9 mouse cellular contexts compared by ENCODE assay signal in the genomic region with DNA sequence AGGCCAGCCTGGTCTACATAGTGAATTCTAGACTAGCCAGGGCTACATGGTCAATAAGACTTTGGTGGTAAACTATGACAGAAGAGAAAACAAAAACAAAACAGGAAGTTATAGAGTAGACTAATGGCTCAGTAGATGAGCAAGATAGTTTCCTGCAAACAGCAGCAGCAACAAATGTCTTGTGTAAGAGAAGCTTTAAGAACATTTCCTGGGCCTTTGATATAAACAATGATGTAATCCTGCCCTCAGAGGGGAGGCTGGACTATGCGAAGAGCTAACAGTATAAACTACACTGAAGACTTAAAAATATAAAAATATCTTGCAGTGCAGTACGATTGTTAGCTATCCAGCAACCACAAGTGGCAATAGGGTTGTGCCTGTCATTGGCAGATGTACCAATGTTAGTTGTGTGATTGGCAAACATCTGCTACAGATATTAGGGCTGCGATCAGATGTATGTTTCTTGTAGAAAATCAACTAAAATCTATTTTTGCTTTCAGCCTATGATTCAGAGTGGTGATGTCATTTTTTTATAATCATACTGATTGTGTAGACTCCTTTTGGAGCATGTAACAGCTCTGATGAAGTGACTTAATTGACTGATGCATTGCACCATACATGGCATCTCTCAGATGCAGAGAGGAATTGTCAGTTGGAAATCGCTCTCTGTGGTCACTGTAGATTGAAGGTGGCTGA. TPM values are rescaled to one million over a fixed set of nuclear protein-coding genes. Genes with fewer than 3 reads are reported as not detected.
DNase-seq lines count a peak whose midpoint lies in the region; ATAC-seq and TF ChIP-seq lines count a peak whose summit lies in the region.
"Had no signal": no experiment of that assay in that cellular context is flagged by ENCODE, and none has a peak within 500 bp of the region (broad histone marks: within the 10 kb centered on the region; RNA-seq: fewer than 3 reads in every experiment).

No protein-coding gene starts in this region.

- ATAC-seq in hindbrain, embryonic 13.5 days (ENCODE audit: low FRiP score): no peak
- ATAC-seq in hindbrain, embryonic 12.5 days (ENCODE audit: low FRiP score): no peak
- ATAC-seq in midbrain, embryonic 13.5 days: no peak
- ATAC-seq in midbrain, postnatal 0 days (ENCODE audit: low FRiP score): no peak

- H3K27ac ChIP-seq in hindbrain, embryonic 13.5 days: 0 out of 2 replicates have a peak overlapping the region, but pooled peaks have one; percentile 24
- H3K27ac ChIP-seq in hindbrain, embryonic 12.5 days: no peak overlapping the region
- peak overlapping the region; percentile 5; the same call in 1 of the 2 replicates for H3K27ac ChIP-seq in midbrain, embryonic 13.5 days
- H3K27ac ChIP-seq in midbrain, postnatal 0 days (ENCODE audit: low read depth, low read length): no peak overlapping the region

- no peak overlapping the region for H3K4me3 ChIP-seq in hindbrain, embryonic 13.5 days
- H3K4me3 ChIP-seq in hindbrain, embryonic 12.5 days: no peak overlapping the region
- no peak overlapping the region for H3K4me3 ChIP-seq in midbrain, embryonic 13.5 days (replicated peaks)
- H3K4me3 ChIP-seq in midbrain, postnatal 0 days (ENCODE audit: low read depth, low read length): no peak overlapping the region

- H3K4me2 ChIP-seq in hindbrain, embryonic 13.5 days: no peak overlapping the region
- no peak overlapping the region for H3K4me2 ChIP-seq in hindbrain, embryonic 12.5 days (replicated peaks)
- H3K4me2 ChIP-seq in midbrain, embryonic 13.5 days (replicated peaks): no peak overlapping the region
- H3K4me2 ChIP-seq in midbrain, postnatal 0 days (ENCODE audit: low read depth, low read length, poor library complexity, severe bottlenecking): no peak overlapping the region

- DNase-seq in midbrain, postnatal 0 days (ENCODE audit: low spot score): no peak
- DNase-seq in lung, postnatal 10 days: peak; percentile 51
- DNase-seq in cerebellum, adult 11-12 months: no peak
- no peak for DNase-seq in embryo, embryonic 10.5 days (ENCODE audit: low spot score)
- DNase-seq: kidney, adult 2 months had no signal

- H3K9ac ChIP-seq in hindbrain, embryonic 13.5 days: peak overlapping the region; percentile 31; the same call in 1 of the 2 replicates
- H3K9ac ChIP-seq in hindbrain, embryonic 12.5 days: no peak overlapping the region
- H3K9ac ChIP-seq in midbrain, embryonic 13.5 days (replicated peaks): no peak overlapping the region
- H3K9ac ChIP-seq in midbrain, postnatal 0 days (replicated peaks; ENCODE audit: low read length, poor library complexity, severe bottlenecking): no peak overlapping the region

- WGBS in hindbrain, embryonic 13.5 days: 89% methylated on average over 4 of the region's 4 CpGs
- 89% methylated on average over 4 of the region's 4 CpGs for WGBS in hindbrain, embryonic 12.5 days
- 89% methylated on average over 4 of the region's 4 CpGs for WGBS in midbrain, embryonic 13.5 days
- 86% methylated on average over 4 of the region's 4 CpGs for WGBS in midbrain, postnatal 0 days

- H3K9me3 ChIP-seq in hindbrain, embryonic 13.5 days: no peaks in the 10 kb centered on the region
- H3K9me3 ChIP-seq in hindbrain, embryonic 12.5 days (replicated peaks): no peaks in the 10 kb centered on the region
- no peaks in the 10 kb centered on the region for H3K9me3 ChIP-seq in midbrain, embryonic 13.5 days
- H3K9me3 ChIP-seq in midbrain, postnatal 0 days (ENCODE audit: low read length): no peaks in the 10 kb centered on the region
- H3K9me3 ChIP-seq: G1E had no signal

- H3K27me3 ChIP-seq in hindbrain, embryonic 13.5 days: no peaks in the 10 kb centered on the region
- no peaks in the 10 kb centered on the region for H3K27me3 ChIP-seq in hindbrain, embryonic 12.5 days
- H3K27me3 ChIP-seq in midbrain, embryonic 13.5 days: no peaks in the 10 kb centered on the region
- no peaks in the 10 kb centered on the region for H3K27me3 ChIP-seq in midbrain, postnatal 0 days (ENCODE audit: insufficient read depth, low read length)

- H3K4me1 ChIP-seq in hindbrain, embryonic 13.5 days (replicated peaks): peaks cover 72% of the 10 kb centered on the region
- H3K4me1 ChIP-seq in hindbrain, embryonic 12.5 days: peaks cover 46% of the 10 kb centered on the region
- H3K4me1 ChIP-seq in midbrain, embryonic 13.5 days (replicated peaks): peaks cover 75% of the 10 kb centered on the region
- peaks cover 23% of the 10 kb centered on the region for H3K4me1 ChIP-seq in midbrain, postnatal 0 days (ENCODE audit: insufficient read depth, low read length)

- peaks cover 2% of the 10 kb centered on the region; the same call in 1 of the 2 replicates for H3K36me3 ChIP-seq in hindbrain, embryonic 13.5 days
- peaks cover 7% of the 10 kb centered on the region for H3K36me3 ChIP-seq in hindbrain, embryonic 12.5 days
- H3K36me3 ChIP-seq in midbrain, embryonic 13.5 days: peaks cover 8% of the 10 kb centered on the region
- no peaks in the 10 kb centered on the region for H3K36me3 ChIP-seq in midbrain, postnatal 0 days (ENCODE audit: insufficient read depth, low read length)

- no peak for TF ChIP-seq CTCF in midbrain, postnatal 0 days (IDR thresholded peaks at IDR 0.05)

RNA-seq across cellular contexts. Expression of gene Oaz2, which starts 13.3 kb away (rescaled TPM):
- polyA plus RNA-seq in hindbrain, embryonic 13.5 days (2015; fragmentation: Nextera tagmentation; extraction: Ambion mirVana): 403 and 404 TPM in 2 replicates
- polyA plus RNA-seq in hindbrain, embryonic 12.5 days (2016; fragmentation: Nextera tagmentation; extraction: Ambion mirVana): 312 and 323 TPM in 2 replicates
- polyA plus RNA-seq in midbrain, embryonic 13.5 days (2015; fragmentation: Nextera tagmentation; extraction: Ambion mirVana): 333 and 366 TPM in 2 replicates
- total RNA-seq in midbrain, postnatal 0 days (2014; rRNA removed): 252 and 274 TPM in 2 replicates
- 382 and 399 TPM in 2 replicates for polyA plus RNA-seq in midbrain, postnatal 0 days (2015; fragmentation: Nextera tagmentation; extraction: Ambion mirVana)

RNA-seq across cellular contexts. Expression of gene Rbpms2, which starts 51.6 kb away (rescaled TPM):
- 5.0 and 5.4 TPM in 2 replicates for polyA plus RNA-seq in hindbrain, embryonic 13.5 days (2015; fragmentation: Nextera tagmentation; extraction: Ambion mirVana)
- 13.7 and 15.0 TPM in 2 replicates for polyA plus RNA-seq in hindbrain, embryonic 12.5 days (2016; fragmentation: Nextera tagmentation; extraction: Ambion mirVana)
- 4.5 and 4.9 TPM in 2 replicates for polyA plus RNA-seq in midbrain, embryonic 13.5 days (2015; fragmentation: Nextera tagmentation; extraction: Ambion mirVana)
- total RNA-seq in midbrain, postnatal 0 days (2014; rRNA removed): 3.1 and 5.8 TPM in 2 replicates
- polyA plus RNA-seq in midbrain, postnatal 0 days (2015; fragmentation: Nextera tagmentation; extraction: Ambion mirVana): 3.4 and 3.7 TPM in 2 replicates

Comparison
In these comparisons a context has a peak if more than half of its experiments do, and no peak if none do; other contexts are left out.
1. H3K27ac ChIP-seq: peak in hindbrain, embryonic 13.5 days (single experiment) and midbrain, embryonic 13.5 days (single experiment); none in hindbrain, embryonic 12.5 days (single experiment) and midbrain, postnatal 0 days (single experiment).